Mouse (Mus musculus) B cell, adult 2 months (primary cell): ENCODE measurements around the gene Ino80e.

Experiments used
- DNase-seq, 2 experiments: peaks; one replicate each; pipeline ENCODE4 v3.0.0; 2022

Gene Ino80e

DNA sequence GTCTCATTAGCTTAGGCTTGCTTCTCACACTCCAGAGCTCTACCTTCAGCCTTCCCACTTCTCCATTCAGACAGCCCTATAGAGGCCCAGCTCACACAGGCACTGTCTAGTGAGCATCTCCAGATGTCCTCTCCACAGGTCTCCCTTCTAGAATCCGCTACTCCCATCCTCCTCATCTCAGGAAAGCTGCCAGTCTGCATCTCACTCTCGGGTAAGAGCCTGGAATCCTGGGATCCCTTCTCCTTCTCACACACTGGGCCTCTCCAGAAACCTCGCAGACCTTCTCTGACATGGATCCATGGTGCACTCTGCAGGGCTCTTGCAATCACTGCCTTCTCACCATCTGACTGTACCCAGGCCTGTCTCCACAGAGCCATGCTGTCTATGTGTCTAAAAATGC lies 6.5 kb downstream of the Ino80e start:
- DNase-seq: no peak

DNA sequence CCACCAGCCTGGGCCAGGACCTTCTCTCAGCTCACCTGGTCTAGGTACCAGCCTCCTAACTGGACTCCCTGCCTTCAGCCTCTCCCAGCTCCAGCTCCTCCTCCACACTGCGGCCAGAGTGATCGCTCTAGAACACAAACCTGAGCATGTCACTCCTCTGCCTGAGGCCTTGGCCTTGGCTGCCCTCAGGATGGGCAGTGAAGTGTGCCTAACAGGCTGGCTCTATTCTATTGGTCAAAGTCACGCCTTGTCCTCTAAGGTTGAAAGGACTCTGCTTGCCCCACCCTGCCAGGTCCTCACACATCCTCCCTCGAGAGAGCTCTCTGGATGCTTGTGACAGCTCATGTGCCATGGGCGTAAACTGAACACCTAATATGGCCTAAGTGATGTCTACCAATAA lies 8.7 kb downstream of the Ino80e start:
- DNase-seq: no peak

DNA sequence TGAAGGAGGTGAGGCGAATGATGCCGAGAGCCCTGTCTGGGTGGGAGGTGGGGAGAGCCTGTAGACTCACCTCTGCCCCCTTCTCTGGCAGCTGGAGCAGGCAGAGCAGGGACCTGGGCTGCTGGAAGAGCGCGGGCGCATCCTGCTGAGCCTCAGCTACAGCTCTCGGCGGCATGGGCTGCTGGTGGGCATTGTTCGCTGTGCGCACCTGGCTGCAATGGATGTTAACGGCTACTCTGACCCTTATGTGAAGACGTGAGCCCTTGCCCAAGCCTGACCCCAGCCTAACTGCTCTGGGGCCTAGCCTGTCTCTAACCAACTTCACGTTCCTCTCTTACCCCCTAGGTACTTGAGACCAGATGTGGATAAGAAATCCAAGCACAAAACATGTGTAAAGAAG lies 11.0 kb downstream of the Ino80e start:
- DNase-seq: no peak

GRCm38 (mm10) chr7:126850161-126850560 lies 12.0 kb downstream of the Ino80e start:
- no peak for DNase-seq

- DNase-seq: no peak
These were observed 13.4 kb downstream of the Ino80e start for GRCm38 (mm10) chr7:126848794-126849193.

GRCm38 (mm10) chr7:126847421-126848398 lies 14.5 kb downstream of the Ino80e start:
- peak in 1 of 2 experiments; percentile 25 for DNase-seq

DNA sequence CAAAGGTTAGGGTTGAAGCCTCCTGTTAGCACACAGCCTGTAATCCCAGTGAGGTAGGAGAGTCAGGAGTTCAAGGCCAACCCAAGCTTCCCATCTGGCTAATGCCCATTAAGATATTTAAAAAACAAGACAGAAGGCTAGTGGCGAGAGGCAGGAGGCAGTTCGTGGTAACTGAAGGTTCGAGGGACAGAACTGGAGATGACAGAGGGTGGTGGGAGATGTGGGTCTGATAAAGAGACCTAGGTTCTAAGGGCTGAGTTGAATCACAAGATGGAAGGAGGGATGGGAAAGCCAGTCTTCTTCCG lies 15.1 kb downstream of the Ino80e start, which contains the start of gene Doc2a:
Gene Doc2a (plus strand): TSS at position 301 of the 305 bp plus-strand sequence.
- DNase-seq: no peak

GRCm38 (mm10) chr7:126845516-126845915 lies 16.7 kb downstream of the Ino80e start:
- no peak for DNase-seq

GRCm38 (mm10) chr7:126843276-126843675 lies 18.9 kb downstream of the Ino80e start:
- no peak for DNase-seq

DNA sequence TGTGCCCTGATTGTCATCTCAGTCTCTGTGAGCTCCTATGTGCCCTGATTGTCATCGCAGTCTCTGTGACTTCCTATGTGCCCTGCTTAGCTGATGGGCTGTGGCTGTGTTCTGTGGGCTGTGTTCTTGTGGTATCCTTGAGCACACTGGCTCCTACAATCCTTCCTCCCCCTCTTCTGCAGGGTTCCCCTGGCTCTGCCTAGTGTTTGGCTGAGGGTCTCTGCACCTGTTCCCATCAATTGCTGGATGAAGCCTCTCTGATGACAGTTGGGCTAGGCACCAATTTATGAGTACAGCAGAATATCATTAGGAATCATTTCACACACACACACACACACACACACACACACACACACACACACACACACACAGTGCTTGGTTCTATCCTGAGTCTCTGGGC lies 28.9 kb downstream of the Ino80e start:
- no peak for DNase-seq

- DNase-seq: peak; percentile 85 to 88
These were observed 30.1 kb downstream of the Ino80e start for GRCm38 (mm10) chr7:126832036-126832598.

- DNase-seq: no peak
These were observed 30.6 kb downstream of the Ino80e start, which contains the start of gene 4930451I11Rik for GRCm38 (mm10) chr7:126831539-126831938. 4930451I11Rik (minus strand) TSS chr7:126831639.

GRCm38 (mm10) chr7:126825952-126826351 lies 36.2 kb downstream of the Ino80e start:
- no peak for DNase-seq

DNA sequence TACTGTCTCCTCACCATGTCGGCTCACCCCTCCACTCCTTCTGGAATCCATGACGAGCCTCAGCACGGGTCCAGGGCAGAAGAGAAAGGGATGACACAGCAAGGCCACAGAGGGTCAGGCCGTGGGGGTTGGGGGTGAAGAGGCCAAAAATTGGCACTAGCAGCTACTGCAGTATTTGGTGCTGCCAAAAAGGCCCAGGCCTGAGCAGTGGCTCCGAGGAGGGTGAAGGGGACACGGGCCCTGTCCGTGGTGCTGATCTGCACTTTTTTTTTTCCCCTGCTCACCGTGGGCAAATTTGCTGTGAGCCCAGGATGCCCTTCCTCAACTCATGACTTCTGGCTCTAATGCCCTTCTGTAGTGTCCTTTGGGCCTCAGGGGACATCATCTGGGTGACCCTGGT lies 36.8 kb downstream of the Ino80e start:
- peak in 1 of 2 experiments; percentile 32 for DNase-seq

DNA sequence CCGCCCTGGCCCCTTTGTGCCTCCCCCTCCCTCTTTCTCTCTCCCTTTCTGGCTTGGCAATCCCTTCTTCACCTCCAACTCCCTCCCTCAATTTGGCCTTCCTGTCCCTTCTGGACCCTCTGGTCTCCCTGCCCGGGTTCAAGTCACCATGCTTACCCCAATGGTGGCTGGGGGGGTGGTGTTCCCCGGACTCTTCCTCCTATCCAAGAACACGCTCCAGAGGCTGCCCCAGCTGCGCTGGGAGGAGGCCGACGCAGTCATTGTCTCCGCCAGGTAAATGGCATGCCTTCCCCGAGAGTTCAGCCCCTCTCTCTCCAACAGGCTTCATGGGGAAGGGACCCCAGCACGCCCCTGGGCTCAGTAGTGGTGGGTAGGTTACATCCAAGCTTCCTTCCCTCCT lies 38.2 kb downstream of the Ino80e start:
- no peak for DNase-seq

DNA sequence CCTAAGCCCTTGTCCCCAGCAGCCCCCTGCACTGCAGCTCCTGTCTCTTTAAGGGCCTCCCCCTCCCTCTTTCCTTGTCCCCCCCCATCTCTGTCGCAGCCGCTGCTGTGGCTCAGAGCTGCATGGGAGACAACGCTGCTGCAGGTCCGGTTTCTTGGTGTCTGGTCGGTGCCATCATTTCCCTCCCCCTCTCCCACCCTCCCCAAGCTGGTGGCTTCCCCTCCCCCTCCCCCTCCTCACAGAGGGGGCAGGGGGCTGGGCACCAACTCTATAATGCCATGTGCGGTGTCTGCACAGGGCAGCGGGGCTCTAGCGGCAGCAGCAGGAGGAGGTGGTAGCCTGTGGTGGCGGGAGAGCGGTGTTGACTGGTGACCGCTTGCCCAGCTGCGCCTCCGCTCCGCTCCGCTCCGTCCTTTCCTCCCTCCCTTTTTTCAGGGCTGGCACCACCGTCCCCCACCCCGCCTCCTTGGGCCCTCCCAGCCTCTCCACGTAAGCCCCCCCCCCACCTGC lies 38.9 kb downstream of the Ino80e start:
- DNase-seq: no peak

DNA sequence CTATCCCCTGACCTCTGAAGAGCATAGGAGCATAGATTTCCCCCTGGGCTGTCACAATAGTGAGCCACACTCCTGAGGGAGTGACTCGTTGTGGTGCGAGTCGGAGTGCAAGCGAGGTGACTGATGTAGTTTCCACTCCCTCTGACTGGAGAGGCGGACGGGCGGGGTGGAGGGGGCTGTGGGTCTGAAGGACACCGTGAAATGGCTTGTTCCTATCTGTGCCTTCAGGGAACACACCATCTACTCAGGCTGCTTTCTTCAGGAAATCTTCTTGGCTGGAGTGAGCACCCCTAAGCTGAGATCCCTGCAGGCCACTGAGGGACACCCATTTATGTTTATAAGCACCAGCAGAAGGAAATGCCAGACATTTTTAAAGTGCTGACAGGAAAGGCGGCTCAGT lies 39.4 kb downstream of the Ino80e start:
- DNase-seq: no peak

DNA sequence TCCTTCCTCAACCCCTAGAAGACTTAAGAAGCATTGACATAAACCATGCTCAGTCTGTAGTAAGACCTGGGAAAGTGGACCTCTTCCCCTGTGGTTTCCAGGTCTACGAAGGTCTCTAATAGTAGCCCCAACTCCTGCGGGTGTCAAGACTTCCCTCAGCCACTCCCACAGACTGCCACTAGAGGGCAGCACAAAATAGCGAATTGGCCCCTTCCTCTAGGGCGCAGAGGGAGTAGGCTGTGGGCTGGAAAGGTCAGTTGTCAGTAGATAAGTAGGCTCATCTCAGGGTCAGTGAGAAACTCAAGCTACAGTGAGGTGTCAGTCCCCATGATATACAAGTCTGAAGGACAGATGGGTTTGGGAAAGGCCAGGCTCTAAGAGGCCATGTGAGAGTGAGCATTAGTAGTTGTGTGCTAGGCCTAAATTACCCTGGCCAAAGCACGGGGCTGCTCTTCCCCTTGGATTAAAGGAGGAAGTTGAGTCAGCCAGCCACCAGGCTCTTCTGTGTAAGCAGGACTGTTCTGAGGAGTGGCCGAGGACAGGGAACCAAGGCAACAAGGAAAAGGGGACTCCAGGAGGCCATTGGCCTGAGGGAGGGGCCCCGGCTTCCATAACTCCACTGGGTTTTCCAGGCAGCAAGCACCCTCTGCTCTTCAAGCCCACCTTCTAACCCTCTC lies 40.2 kb downstream of the Ino80e start:
- DNase-seq: peak; percentile 88 to 90

DNA sequence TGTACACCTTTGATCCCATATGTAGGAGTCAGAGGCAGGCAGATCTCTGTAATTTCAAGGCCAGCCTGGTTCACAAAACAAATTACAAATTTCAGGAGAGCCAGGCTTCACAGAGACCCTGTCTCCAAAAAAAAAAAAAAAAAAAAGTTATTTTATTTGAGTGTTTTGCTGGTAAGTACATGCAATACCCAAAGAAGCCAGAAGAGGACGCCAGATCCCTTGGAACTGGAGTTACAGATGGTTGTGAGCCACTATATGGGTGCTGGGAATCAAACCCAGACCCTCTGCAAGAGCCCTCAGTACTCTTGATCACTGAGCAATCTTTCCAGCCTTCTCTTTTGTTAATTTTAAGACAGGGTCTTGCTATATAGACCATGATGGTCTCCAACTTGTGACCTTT lies 43.4 kb downstream of the Ino80e start:
- no peak for DNase-seq

DNA sequence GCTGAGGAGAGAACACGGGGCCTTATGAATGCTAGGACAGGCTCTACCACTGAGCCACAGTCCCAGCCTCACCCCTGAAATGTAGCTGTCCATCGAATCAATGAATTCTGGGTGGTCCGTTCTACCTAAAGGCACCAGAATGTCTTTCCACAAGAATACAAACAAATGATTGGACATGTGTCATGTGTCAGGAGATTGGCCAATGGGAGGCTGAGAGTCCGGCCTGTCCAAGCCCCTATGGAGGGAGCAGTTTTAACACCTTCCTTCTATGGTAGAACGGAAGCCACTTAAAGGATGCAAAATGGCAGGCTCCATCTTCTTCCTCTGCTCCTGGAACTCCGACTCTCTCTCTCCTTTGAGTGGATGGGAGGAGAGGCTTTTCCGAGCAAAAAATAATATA lies 44.6 kb downstream of the Ino80e start:
- no peak for DNase-seq

- no peak for DNase-seq
These were observed 45.7 kb downstream of the Ino80e start for GRCm38 (mm10) chr7:126816494-126816893.

DNA sequence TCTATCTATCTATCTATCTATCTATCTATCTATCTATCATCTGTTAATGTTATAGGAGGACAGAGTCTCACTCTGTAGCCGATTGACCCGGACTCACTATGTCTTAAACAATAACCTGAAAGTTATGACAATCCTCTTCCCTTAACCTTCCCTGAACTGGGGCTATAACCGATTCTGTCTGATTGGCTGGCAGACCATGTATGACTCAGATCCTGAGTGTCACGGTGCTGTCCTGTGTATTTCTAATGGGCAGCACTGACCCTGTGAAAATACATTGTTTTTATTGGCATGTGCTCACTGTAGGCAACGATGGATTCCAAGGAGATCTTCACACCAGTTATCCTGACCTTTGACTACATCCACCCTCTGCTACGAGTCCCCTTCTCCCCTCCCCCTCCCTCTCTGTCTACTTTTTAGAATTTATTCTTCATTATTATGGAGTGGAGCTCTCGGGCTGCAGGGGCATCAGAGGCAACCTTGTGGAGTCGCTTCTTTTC lies 46.4 kb downstream of the Ino80e start:
- DNase-seq: no peak

- DNase-seq: no peak
These were observed 52.3 kb downstream of the Ino80e start for GRCm38 (mm10) chr7:126809723-126810369.
